Mouse (Mus musculus): ENCODE results near the gene Tcf7l2. TPM values are rescaled to one million over a fixed set of nuclear protein-coding genes. Genes with fewer than 3 reads are reported as not detected.

Tcf7l2 gene
- total and polyA plus RNA-seq, 3 experiments: 2.3 to 16.9 (median 13.0) TPM

DNA sequence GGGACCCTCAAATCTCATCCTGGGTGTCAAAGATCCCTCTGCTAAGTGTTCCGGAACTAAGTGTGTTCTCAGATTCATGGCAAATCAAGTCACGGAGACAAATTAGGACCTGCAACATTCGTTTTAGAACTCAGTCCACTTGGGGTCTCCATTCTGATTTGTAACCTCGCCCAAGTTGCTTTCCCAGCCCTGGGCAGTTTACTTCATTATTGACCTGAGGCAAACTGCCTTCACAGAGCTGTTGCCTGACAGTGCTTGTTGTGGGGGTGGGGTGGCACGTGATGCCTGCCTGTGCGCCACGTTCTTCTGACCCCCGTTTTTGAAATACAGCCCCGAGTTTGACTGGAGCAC lies 40.4 kb upstream of the Tcf7l2 start:
- DNase-seq (ENCODE audit: low spot score) (no peak), ATAC-seq (ENCODE audit: extremely low read depth, insufficient number of reproducible peaks, low FRiP score, poor library complexity, severe bottlenecking) (no peak)
- Histone ChIP-seq H3K4me3 (ENCODE audit: low read depth, low read length) (no peak overlapping the region), H3K4me1 (ENCODE audit: insufficient read depth, low read depth, low read length) (peaks cover 9% of the 10 kb centered on the region), H3K27me3 (ENCODE audit: insufficient read depth, low read length) (peaks cover 27% of the 10 kb centered on the region), H3K9me3 (replicated peaks) (no peaks in the 10 kb centered on the region), H3K36me3 (replicated peaks) (no peaks in the 10 kb centered on the region)
- TF ChIP-seq TAL1 (conservative IDR thresholded peaks at IDR 0.05; ENCODE audit: low read depth, low read length) (no peak), GATA1 (IDR thresholded peaks at IDR 0.05; ENCODE audit: borderline replicate concordance, low read length) (no peak), POLR2AphosphoS5 (IDR thresholded peaks at IDR 0.05; ENCODE audit: insufficient replicate concordance, low read depth, low read length) (no peak), GATA2 (IDR thresholded peaks at IDR 0.05; ENCODE audit: borderline replicate concordance, low read depth, low read length) (no peak), CTCF (IDR thresholded peaks at IDR 0.05; ENCODE audit: low read depth, low read length) (no peak)

DNA sequence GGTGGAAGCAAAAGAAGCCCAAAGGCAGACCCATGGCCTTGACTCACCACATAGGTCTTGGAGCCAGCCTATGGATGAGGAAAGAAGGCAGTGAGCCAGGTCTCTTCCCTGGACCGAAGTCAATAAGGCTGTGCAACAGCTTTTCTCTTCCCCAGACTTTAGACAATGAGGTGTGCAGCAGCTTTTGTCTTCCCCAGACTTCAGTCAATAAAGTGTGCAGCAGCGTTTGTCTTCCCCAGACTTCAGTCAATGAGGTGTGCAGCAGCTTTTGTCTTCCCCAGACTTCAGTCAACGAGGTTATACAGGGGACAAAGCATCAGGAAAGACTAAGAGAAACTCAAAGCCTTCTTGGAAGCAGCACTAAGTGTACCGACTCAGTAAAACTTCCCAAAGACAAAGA lies 39.5 kb upstream of the Tcf7l2 start:
- no peak overlapping the region for H3K4me3 ChIP-seq (ENCODE audit: low read depth, low read length)
- no peak for TF ChIP-seq TAL1 (conservative IDR thresholded peaks at IDR 0.05; ENCODE audit: low read depth, low read length)
- no peak for TF ChIP-seq GATA1 (IDR thresholded peaks at IDR 0.05; ENCODE audit: borderline replicate concordance, low read length)
- TF ChIP-seq POLR2AphosphoS5 (IDR thresholded peaks at IDR 0.05; ENCODE audit: insufficient replicate concordance, low read depth, low read length): no peak
- no peak for TF ChIP-seq GATA2 (IDR thresholded peaks at IDR 0.05; ENCODE audit: borderline replicate concordance, low read depth, low read length)
- no peak for TF ChIP-seq CTCF (IDR thresholded peaks at IDR 0.05; ENCODE audit: low read depth, low read length)
- H3K9me3 ChIP-seq (replicated peaks): no peaks in the 10 kb centered on the region
- no peak for DNase-seq (ENCODE audit: low spot score)
- peaks cover 9% of the 10 kb centered on the region for H3K4me1 ChIP-seq (ENCODE audit: insufficient read depth, low read depth, low read length)
- no peaks in the 10 kb centered on the region for H3K36me3 ChIP-seq (replicated peaks)
- peaks cover 32% of the 10 kb centered on the region for H3K27me3 ChIP-seq (ENCODE audit: insufficient read depth, low read length)
- ATAC-seq (ENCODE audit: extremely low read depth, insufficient number of reproducible peaks, low FRiP score, poor library complexity, severe bottlenecking): no peak

DNA sequence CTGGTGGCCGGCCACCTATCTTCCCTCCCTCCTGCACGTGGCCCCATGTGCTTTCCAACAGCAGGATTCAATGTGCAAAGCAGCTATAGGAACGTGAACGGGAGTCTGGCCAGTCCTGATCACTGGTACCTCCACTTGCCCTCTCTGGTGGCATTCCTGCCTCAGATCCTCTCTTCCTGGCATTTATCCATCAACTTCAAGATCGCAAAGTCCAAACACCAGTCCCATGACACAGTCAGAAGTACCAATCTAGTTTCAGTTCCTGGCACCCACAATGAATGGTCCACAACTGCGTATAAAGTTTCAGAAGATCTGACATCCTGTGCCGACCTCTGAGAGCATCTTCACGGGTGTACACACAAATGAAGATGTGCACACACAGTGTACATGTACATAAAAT lies 38.9 kb upstream of the Tcf7l2 start:
- Histone ChIP-seq H3K4me3 (ENCODE audit: low read depth, low read length) (no peak overlapping the region), H3K9me3 (replicated peaks) (no peaks in the 10 kb centered on the region), H3K4me1 (ENCODE audit: insufficient read depth, low read depth, low read length) (peaks cover 9% of the 10 kb centered on the region), H3K27me3 (ENCODE audit: insufficient read depth, low read length) (peaks cover 36% of the 10 kb centered on the region), H3K36me3 (replicated peaks) (no peaks in the 10 kb centered on the region)
- DNase-seq (ENCODE audit: low spot score) (no peak), ATAC-seq (ENCODE audit: extremely low read depth, insufficient number of reproducible peaks, low FRiP score, poor library complexity, severe bottlenecking) (no peak)
- TF ChIP-seq GATA2 (IDR thresholded peaks at IDR 0.05; ENCODE audit: borderline replicate concordance, low read depth, low read length): no peak
- TF ChIP-seq POLR2AphosphoS5 (IDR thresholded peaks at IDR 0.05; ENCODE audit: insufficient replicate concordance, low read depth, low read length): no peak
- TF ChIP-seq GATA1 (IDR thresholded peaks at IDR 0.05; ENCODE audit: borderline replicate concordance, low read length): no peak
- TF ChIP-seq TAL1 (conservative IDR thresholded peaks at IDR 0.05; ENCODE audit: low read depth, low read length): no peak
- TF ChIP-seq CTCF (IDR thresholded peaks at IDR 0.05; ENCODE audit: low read depth, low read length): no peak

DNA sequence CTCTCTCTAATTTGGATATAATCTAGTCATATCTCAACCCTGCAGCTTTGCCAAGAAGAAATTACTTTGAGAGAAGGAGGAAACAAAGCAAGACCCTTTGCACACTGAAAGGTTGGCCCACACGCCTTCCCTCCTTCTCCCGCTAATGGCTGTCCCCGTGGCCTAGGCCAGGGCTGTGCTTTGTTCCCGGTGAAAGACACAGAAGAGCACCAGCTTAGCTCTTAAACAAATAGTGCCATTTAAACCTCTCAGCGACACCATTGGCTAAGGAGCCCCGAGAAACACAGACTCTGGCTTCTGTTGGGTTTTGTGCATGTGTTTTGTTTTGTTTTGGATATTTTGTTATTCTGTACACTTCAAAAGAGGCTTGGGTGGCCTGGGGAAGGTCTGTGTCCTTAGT lies 37.5 kb upstream of the Tcf7l2 start:
- H3K9me3 ChIP-seq (replicated peaks): no peaks in the 10 kb centered on the region
- TF ChIP-seq GATA2 (IDR thresholded peaks at IDR 0.05; ENCODE audit: borderline replicate concordance, low read depth, low read length): no peak
- TF ChIP-seq GATA1 (IDR thresholded peaks at IDR 0.05; ENCODE audit: borderline replicate concordance, low read length): no peak
- TF ChIP-seq CTCF (IDR thresholded peaks at IDR 0.05; ENCODE audit: low read depth, low read length): no peak
- TF ChIP-seq TAL1 (conservative IDR thresholded peaks at IDR 0.05; ENCODE audit: low read depth, low read length): no peak
- TF ChIP-seq POLR2AphosphoS5 (IDR thresholded peaks at IDR 0.05; ENCODE audit: insufficient replicate concordance, low read depth, low read length): no peak
- no peaks in the 10 kb centered on the region for H3K36me3 ChIP-seq (replicated peaks)
- DNase-seq (ENCODE audit: low spot score) (no peak), ATAC-seq (ENCODE audit: extremely low read depth, insufficient number of reproducible peaks, low FRiP score, poor library complexity, severe bottlenecking) (no peak)
- peaks cover 9% of the 10 kb centered on the region for H3K4me1 ChIP-seq (ENCODE audit: insufficient read depth, low read depth, low read length)
- H3K27me3 ChIP-seq (ENCODE audit: insufficient read depth, low read length): peaks cover 38% of the 10 kb centered on the region
- no peak overlapping the region for H3K4me3 ChIP-seq (ENCODE audit: low read depth, low read length)

DNA sequence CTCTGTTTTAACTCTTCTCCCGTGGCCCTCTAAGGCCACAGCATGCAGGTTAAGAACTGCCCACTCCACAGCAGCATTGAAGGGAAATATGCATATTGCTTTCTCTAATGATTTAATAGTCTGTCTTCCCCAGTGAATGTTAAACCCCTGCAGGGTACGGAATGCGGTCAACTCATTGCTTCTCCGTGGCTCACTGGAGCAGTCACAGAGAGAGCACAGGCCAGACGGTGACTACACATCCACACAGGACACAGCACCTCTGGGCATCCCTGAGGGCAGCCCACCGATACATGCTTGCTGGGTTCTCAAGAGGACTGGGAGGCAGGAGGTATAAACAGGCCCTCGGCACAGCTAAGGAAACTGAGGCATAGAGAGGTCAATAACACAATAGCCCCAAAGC lies 35.3 kb upstream of the Tcf7l2 start:
- H3K9me3 ChIP-seq (replicated peaks): no peaks in the 10 kb centered on the region
- no peak for TF ChIP-seq TAL1 (conservative IDR thresholded peaks at IDR 0.05; ENCODE audit: low read depth, low read length)
- TF ChIP-seq CTCF (IDR thresholded peaks at IDR 0.05; ENCODE audit: low read depth, low read length): no peak
- TF ChIP-seq POLR2AphosphoS5 (IDR thresholded peaks at IDR 0.05; ENCODE audit: insufficient replicate concordance, low read depth, low read length): no peak
- no peak for ATAC-seq (ENCODE audit: extremely low read depth, insufficient number of reproducible peaks, low FRiP score, poor library complexity, severe bottlenecking)
- H3K36me3 ChIP-seq (replicated peaks): no peaks in the 10 kb centered on the region
- H3K4me1 ChIP-seq (ENCODE audit: insufficient read depth, low read depth, low read length): no peaks in the 10 kb centered on the region
- no peak for DNase-seq (ENCODE audit: low spot score)
- H3K27me3 ChIP-seq (ENCODE audit: insufficient read depth, low read length): peaks cover 38% of the 10 kb centered on the region
- no peak overlapping the region for H3K4me3 ChIP-seq (ENCODE audit: low read depth, low read length)

DNA sequence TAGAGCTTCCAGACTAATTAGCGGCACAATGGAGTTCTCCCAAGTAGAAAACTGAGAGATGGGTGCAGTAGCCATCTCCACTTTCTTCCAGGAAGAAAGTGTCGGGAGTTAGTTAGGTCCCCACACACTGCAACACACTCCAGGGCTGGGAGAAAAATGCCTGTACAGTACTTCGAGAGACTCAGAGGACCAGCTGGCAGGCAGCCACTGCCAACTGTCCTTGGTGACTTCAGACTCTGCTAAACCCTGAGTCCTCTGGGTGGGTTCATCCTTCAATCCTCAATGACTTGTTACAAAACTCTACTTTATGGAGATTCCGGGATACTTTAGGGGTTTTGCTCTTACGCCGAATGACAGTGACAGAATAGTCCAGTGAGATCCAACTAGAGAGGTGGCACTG lies 34.8 kb upstream of the Tcf7l2 start:
- no peak overlapping the region for H3K4me3 ChIP-seq (ENCODE audit: low read depth, low read length)
- H3K36me3 ChIP-seq (replicated peaks): no peaks in the 10 kb centered on the region
- no peak for ATAC-seq (ENCODE audit: extremely low read depth, insufficient number of reproducible peaks, low FRiP score, poor library complexity, severe bottlenecking)
- TF ChIP-seq CTCF (IDR thresholded peaks at IDR 0.05; ENCODE audit: low read depth, low read length): no peak
- no peak for TF ChIP-seq POLR2AphosphoS5 (IDR thresholded peaks at IDR 0.05; ENCODE audit: insufficient replicate concordance, low read depth, low read length)
- no peak for DNase-seq (ENCODE audit: low spot score)
- no peaks in the 10 kb centered on the region for H3K4me1 ChIP-seq (ENCODE audit: insufficient read depth, low read depth, low read length)
- H3K9me3 ChIP-seq (replicated peaks): no peaks in the 10 kb centered on the region
- peaks cover 43% of the 10 kb centered on the region for H3K27me3 ChIP-seq (ENCODE audit: insufficient read depth, low read length)

DNA sequence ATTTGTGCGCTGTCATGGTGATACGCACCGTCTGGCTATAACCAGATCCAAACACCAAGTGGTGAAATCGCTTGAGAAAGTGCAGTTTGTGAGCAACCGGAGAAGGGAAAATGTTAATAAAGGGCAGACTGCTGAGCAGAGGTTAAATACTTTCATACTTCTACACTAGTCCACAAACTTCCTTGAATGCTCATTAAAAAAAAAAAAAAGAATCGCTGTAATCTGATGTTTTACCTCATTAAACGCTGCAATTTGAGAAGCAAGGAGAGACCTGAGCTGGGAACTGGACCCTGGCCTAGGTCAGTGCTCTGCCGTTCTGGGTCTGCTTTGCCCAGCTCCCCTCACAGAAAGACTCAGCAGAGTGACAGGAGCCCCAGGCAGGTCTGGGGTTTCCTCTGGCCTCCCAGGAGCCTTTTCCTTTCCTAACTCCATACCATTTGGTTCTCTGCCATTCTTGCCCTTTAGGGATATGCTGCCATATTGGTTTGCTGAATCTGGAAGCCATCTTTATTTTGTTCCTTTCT lies 33.5 kb upstream of the Tcf7l2 start:
- H3K27me3 ChIP-seq (ENCODE audit: insufficient read depth, low read length): peaks cover 48% of the 10 kb centered on the region
- H3K36me3 ChIP-seq (replicated peaks): no peaks in the 10 kb centered on the region
- no peak overlapping the region for H3K4me3 ChIP-seq (ENCODE audit: low read depth, low read length)
- H3K9me3 ChIP-seq (replicated peaks): no peaks in the 10 kb centered on the region
- ATAC-seq (ENCODE audit: extremely low read depth, insufficient number of reproducible peaks, low FRiP score, poor library complexity, severe bottlenecking) (no peak), DNase-seq (ENCODE audit: low spot score) (no peak)
- TF ChIP-seq GATA1 (IDR thresholded peaks at IDR 0.05; ENCODE audit: borderline replicate concordance, low read length): no peak
- no peak for TF ChIP-seq TAL1 (conservative IDR thresholded peaks at IDR 0.05; ENCODE audit: low read depth, low read length)
- no peak for TF ChIP-seq GATA2 (IDR thresholded peaks at IDR 0.05; ENCODE audit: borderline replicate concordance, low read depth, low read length)
- no peaks in the 10 kb centered on the region for H3K4me1 ChIP-seq (ENCODE audit: insufficient read depth, low read depth, low read length)

All from G1E (cell line).